Mouse (Mus musculus): Measurements from ENCODE around the gene Ccar1.
A peak's percentile ranks its signal among the peaks of the same experiment; 100 is the strongest.
"Not testable (repeated sequence)": the region's sequence is repeated elsewhere in the genome, so short reads cannot be mapped to it uniquely, and the experiment has no call there.

Ccar1 gene

DNA sequence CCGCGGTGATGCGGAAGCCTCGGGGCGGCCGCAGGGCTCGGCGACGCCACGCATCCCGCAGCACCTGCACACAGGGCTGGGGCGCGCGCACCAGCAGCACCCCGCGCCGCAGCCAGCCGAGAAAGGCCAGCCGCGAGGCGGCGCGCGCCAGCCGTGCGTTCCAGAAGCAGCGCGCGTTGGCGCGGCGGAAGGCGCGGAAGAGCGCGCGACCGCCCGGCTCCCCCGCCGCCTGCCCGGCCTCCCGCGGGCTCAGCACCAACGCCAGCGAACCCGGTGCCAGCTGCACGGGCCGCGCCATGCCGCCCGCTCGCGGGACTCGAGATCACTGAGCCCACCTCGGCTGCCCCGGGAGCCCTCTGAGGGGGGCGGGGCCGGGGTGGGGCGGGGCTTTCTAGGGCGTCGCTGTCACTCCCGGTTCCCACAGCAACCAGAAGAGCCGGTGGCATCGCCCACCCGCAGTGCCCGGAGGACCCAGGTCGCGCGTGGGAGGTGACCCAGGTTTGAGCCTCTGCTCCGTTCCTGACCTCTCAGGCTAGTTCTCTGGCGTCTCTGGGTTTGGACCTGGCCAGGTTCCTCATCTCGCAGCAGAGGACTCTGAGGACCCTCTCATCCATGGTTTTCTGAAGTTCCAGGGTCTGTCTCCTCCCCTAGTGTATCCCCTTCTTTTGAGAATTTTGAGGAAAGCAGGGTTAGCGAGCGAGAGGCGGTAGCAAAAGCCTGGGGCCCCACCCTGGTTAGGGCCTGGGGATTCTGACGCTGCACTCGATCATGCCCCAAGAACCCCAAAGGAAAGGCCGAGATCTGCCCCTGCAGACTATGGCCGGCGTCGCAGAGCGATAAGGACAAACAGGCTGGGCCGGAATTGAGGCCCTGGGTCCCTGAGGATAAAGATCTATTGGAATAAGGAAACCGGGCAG is 66.1 kb downstream of the Ccar1 start, which contains the start of gene Stox1:
Gene Stox1, minus strand, starts transcription at position 358 of the 917 bp plus-strand sequence.
- peak; percentile 79 for DNase-seq (ENCODE audit: low spot score)

DNA sequence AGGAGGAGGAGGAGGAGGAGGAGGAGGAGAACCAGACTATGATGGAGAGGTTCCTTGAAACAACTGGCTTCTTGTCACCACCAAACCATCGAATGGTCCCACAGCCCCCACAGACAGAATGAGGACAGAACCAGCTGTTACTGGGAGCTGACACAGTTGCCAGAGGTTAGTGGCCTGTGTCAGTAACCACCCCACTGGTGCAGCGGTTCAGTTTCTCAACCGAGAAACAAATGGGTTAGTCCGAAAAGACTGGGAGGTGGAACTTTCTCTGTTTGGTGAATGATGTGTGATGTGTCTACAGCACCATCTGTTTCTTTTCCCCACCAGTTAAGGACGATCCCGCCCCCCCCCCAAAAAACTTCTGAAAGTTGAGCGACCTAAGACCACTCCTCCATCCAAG is 67.2 kb downstream of the Ccar1 start:
- no peak for DNase-seq (ENCODE audit: low spot score)

DNA sequence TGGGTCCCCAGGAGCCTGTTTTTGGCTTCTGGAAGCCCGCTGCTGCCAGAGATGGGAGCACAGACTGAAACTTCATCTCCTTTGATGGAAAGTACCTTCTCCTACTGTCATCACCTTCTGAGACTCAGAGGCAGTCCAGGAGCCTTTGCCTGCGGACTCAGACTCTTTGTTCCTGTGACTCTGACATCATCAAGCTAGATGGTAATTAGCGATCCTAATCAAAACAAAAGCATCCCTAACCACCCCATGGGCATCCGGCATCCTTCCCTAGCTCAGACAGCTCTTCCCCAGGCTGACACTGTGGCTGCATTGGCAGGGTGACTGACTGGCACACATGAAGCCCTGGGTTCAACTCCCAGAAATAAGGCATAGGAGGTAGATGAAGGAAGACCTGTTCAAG is 69.4 kb downstream of the Ccar1 start:
- no peak for DNase-seq (ENCODE audit: low spot score)

DNA sequence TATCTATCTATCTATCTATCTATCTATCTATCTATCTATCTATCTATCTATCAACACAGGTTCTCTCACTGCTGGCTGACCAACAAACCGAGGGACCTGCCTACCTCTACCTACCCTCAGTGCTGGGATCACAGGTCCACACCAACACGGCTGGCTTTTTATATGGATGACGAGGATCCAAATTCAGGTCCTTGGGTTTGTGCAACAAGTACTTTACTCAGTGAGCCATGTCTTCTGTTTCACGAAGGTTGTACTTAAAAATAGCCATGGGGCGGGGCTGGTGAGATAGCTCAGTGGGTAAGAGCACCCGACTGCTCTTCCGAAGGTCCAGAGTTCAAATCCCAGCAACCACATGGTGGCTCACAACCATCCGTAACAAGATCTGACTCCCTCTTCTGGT is 71.5 kb downstream of the Ccar1 start:
- not testable (repeated sequence) for DNase-seq (ENCODE audit: low spot score)

DNA sequence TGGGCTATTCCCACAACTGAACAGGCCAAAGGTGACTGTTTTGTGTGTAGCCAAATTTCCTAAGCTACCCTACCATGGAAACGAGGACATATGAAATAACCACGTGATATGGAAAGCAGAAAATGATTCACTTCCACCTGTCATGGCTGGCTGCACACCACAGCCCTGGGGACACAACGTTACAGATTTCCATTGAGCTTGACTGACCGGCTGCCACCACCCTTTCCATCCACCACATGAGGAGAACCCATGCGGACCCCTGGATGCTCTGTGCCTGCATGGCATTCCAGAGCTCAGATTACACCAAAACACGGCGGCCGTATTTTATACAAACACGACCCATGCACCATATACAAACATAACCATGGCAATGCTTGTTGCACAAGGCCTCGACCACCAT is 78.6 kb downstream of the Ccar1 start:
- no peak for DNase-seq (ENCODE audit: low spot score)

DNA sequence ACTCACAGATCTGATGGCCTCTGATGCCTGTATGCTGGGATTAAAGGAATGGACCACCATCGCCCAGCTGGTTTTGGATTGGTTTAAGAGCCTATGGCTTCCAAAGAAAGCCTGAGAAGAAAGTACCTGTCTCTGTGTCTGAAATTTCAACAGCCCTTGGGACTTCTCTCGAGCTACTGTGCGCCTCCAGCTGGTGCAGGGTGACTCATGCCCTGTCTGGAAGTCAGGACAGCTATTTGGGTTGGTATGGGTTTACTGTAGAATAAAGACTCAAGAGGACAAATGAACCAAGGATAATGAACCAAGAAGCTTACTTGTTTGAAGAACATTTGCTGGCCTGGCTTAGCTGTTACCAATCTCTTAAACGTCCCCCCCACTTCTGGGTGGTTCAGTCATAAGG is 88.5 kb downstream of the Ccar1 start:
- DNase-seq (ENCODE audit: low spot score), result no peak

DNA sequence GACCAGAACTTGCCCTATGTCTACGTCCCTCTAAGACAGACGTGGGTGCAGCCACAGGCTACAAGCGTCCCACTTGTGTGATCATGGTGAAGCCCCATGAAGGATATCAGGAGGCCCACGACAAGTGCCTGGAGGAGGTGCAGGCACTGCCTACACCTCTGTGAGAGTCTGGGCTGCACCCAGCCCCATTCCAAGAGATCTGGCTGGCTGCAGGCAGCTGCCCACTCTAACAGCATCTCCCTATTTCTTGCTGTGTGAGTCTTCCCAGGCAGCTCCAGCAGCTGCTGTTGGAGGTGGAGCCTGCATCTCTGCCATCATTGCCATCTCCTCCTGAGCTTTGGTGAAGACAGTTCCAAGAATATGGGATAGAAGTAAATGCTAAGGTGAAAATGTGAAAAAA is 89.7 kb downstream of the Ccar1 start:
- no peak for DNase-seq (ENCODE audit: low spot score)

Data from embryo, embryonic 10 days (tissue).